Mouse (Mus musculus): ENCODE data around the gene Ogfod1.

DNA sequence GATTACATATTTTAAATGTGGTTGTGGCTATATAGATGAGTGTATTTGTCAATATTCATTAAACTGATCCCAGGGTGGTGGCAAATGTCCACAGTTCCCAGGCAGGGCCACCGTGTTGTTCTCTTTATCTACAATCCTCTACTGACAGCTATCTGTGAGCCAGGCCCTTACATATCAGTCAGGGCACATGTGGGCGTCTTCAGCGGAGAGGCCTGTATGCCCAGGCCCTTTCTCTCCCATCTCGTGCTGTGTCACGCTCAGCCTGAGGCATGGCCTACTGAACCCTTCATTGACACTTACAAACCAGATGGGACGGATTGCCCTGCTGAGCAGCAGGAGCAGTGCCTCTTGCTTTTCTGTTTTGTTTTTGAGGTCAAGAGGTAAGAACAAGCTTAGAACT, 72.4 kb downstream of the Ogfod1 start:
- no peak for TF ChIP-seq POLR2A (IDR thresholded peaks at IDR 0.05; ENCODE audit: insufficient read depth, low read length)
- no peak for TF ChIP-seq CTCF (IDR thresholded peaks at IDR 0.05; ENCODE audit: low read depth, low read length)

Data from ES-Bruce4 (cell line).